ENCODE assay signal across 11 mouse cellular contexts in genomic region chr5:69601027-69601426, GRCm38 (mm10). TPM values are rescaled to one million over a fixed set of nuclear protein-coding genes. Genes with fewer than 3 reads are reported as not detected.
DNase-seq lines count a peak whose midpoint lies in the region; ATAC-seq and TF ChIP-seq lines count a peak whose summit lies in the region.
"Had no signal": no experiment of that assay in that cellular context is flagged by ENCODE, and none has a peak within 500 bp of the region (broad histone marks: within the 10 kb centered on the region; RNA-seq: fewer than 3 reads in every experiment).

No protein-coding gene starts in this region.

- H3K9me3 ChIP-seq in forebrain, embryonic 12.5 days = no peaks in the 10 kb centered on the region
- no peaks in the 10 kb centered on the region for H3K9me3 ChIP-seq in forebrain, embryonic 10.5 days
- H3K9me3 ChIP-seq in midbrain, embryonic 13.5 days = no peaks in the 10 kb centered on the region
- H3K9me3 ChIP-seq in midbrain, embryonic 11.5 days (ENCODE audit: control insufficient read depth, low read length) = no peaks in the 10 kb centered on the region
- H3K9me3 ChIP-seq in stomach, postnatal 0 days (ENCODE audit: control insufficient read depth, low read length) = no peaks in the 10 kb centered on the region
- H3K9me3 ChIP-seq: embryonic facial prominence, embryonic 15.5 days had no signal

- TF ChIP-seq EP300 in stomach, postnatal 0 days (optimal IDR thresholded peaks at IDR 0.05) = no peak

- no peaks in the 10 kb centered on the region for H3K27me3 ChIP-seq in forebrain, embryonic 12.5 days
- no peaks in the 10 kb centered on the region for H3K27me3 ChIP-seq in forebrain, embryonic 10.5 days (ENCODE audit: poor library complexity, severe bottlenecking)
- no peaks in the 10 kb centered on the region for H3K27me3 ChIP-seq in midbrain, embryonic 13.5 days
- no peaks in the 10 kb centered on the region for H3K27me3 ChIP-seq in midbrain, embryonic 11.5 days (ENCODE audit: control insufficient read depth, insufficient read depth, low read length)
- H3K27me3 ChIP-seq in stomach, postnatal 0 days (ENCODE audit: control insufficient read depth, insufficient read depth, low read length) = no peaks in the 10 kb centered on the region
- H3K27me3 ChIP-seq: embryonic facial prominence, embryonic 15.5 days had no signal

- H3K36me3 ChIP-seq in forebrain, embryonic 12.5 days (replicated peaks) = no peaks in the 10 kb centered on the region
- H3K36me3 ChIP-seq in forebrain, embryonic 10.5 days (replicated peaks) = no peaks in the 10 kb centered on the region
- no peaks in the 10 kb centered on the region for H3K36me3 ChIP-seq in midbrain, embryonic 13.5 days
- no peaks in the 10 kb centered on the region for H3K36me3 ChIP-seq in midbrain, embryonic 11.5 days (ENCODE audit: control insufficient read depth, insufficient read depth, low read length)
- no peaks in the 10 kb centered on the region for H3K36me3 ChIP-seq in stomach, postnatal 0 days (ENCODE audit: control insufficient read depth, insufficient read depth, low read length)
- H3K36me3 ChIP-seq: embryonic facial prominence, embryonic 15.5 days had no signal

- no peak overlapping the region for H3K4me2 ChIP-seq in forebrain, embryonic 12.5 days
- no peak overlapping the region for H3K4me2 ChIP-seq in midbrain, embryonic 13.5 days (replicated peaks)
- H3K4me2 ChIP-seq in midbrain, embryonic 11.5 days = no peak overlapping the region
- no peak overlapping the region for H3K4me2 ChIP-seq in stomach, postnatal 0 days (replicated peaks; ENCODE audit: low read depth)
- H3K4me2 ChIP-seq: embryonic facial prominence, embryonic 15.5 days had no signal

- H3K4me1 ChIP-seq in forebrain, embryonic 12.5 days = no peaks in the 10 kb centered on the region
- no peaks in the 10 kb centered on the region for H3K4me1 ChIP-seq in forebrain, embryonic 10.5 days
- H3K4me1 ChIP-seq in midbrain, embryonic 13.5 days (replicated peaks) = no peaks in the 10 kb centered on the region
- no peaks in the 10 kb centered on the region for H3K4me1 ChIP-seq in midbrain, embryonic 11.5 days (ENCODE audit: control insufficient read depth, insufficient read depth, low read length)
- H3K4me1 ChIP-seq in stomach, postnatal 0 days (replicated peaks; ENCODE audit: control insufficient read depth, insufficient read depth) = no peaks in the 10 kb centered on the region
- H3K4me1 ChIP-seq: embryonic facial prominence, embryonic 15.5 days had no signal

- no peak overlapping the region for H3K9ac ChIP-seq in forebrain, embryonic 12.5 days
- no peak overlapping the region for H3K9ac ChIP-seq in midbrain, embryonic 13.5 days (replicated peaks)
- no peak overlapping the region for H3K9ac ChIP-seq in midbrain, embryonic 11.5 days (ENCODE audit: low read length)
- no peak overlapping the region for H3K9ac ChIP-seq in stomach, postnatal 0 days (ENCODE audit: low read length)
- H3K9ac ChIP-seq: embryonic facial prominence, embryonic 15.5 days had no signal

- no peak overlapping the region for H3K27ac ChIP-seq in forebrain, embryonic 12.5 days
- no peak overlapping the region for H3K27ac ChIP-seq in forebrain, embryonic 10.5 days
- no peak overlapping the region for H3K27ac ChIP-seq in midbrain, embryonic 13.5 days
- H3K27ac ChIP-seq in midbrain, embryonic 11.5 days (ENCODE audit: low read depth, low read length) = no peak overlapping the region
- no peak overlapping the region for H3K27ac ChIP-seq in stomach, postnatal 0 days (replicated peaks)
- H3K27ac ChIP-seq: embryonic facial prominence, embryonic 15.5 days had no signal

- ATAC-seq in forebrain, embryonic 12.5 days (ENCODE audit: low FRiP score) = 0 out of 2 replicates have a peak, but pooled peaks have one; percentile 46
- 0 out of 2 replicates have a peak, but pooled peaks have one; percentile 30 for ATAC-seq in midbrain, embryonic 13.5 days
- ATAC-seq in midbrain, embryonic 11.5 days (ENCODE audit: low FRiP score) = no peak
- ATAC-seq in granulocyte monocyte progenitor cell, adult 5-6 weeks (replicated peaks; ENCODE audit: poor library complexity, severe bottlenecking) = peak; percentile 53; the same call in 1 of the 2 replicates
- ATAC-seq in stomach, postnatal 0 days (ENCODE audit: low FRiP score, low TSS enrichment) = no peak

- TF ChIP-seq CTCF in stomach, postnatal 0 days (IDR thresholded peaks at IDR 0.05; ENCODE audit: low read depth) = peak; percentile 72

- no peak overlapping the region for H3K4me3 ChIP-seq in forebrain, embryonic 12.5 days (replicated peaks)
- H3K4me3 ChIP-seq in forebrain, embryonic 10.5 days = no peak overlapping the region
- no peak overlapping the region for H3K4me3 ChIP-seq in midbrain, embryonic 13.5 days (replicated peaks)
- H3K4me3 ChIP-seq in midbrain, embryonic 11.5 days (ENCODE audit: low read depth, low read length) = no peak overlapping the region
- H3K4me3 ChIP-seq in stomach, postnatal 0 days (ENCODE audit: low read depth, low read length) = no peak overlapping the region
- H3K4me3 ChIP-seq: embryonic facial prominence, embryonic 15.5 days had no signal

- no peak for DNase-seq in forebrain, embryonic 10.5 days (ENCODE audit: extremely low spot score, low spot score)
- DNase-seq in midbrain, embryonic 11.5 days (ENCODE audit: low spot score, missing footprints) = no peak
- DNase-seq in stomach, postnatal 0 days (ENCODE audit: low spot score) = no peak
- DNase-seq in heart, adult 18-20 months = no peak
- no peak for DNase-seq in urinary bladder, postnatal 4 days (ENCODE audit: low spot score in 2 of 2)
- DNase-seq: kidney, adult 11 months; right cerebral cortex, postnatal 4 days had no signal

RNA-seq across cellular contexts. Expression of gene Gnpda2, which starts 8.9 kb away (rescaled TPM):
- polyA plus RNA-seq in forebrain, embryonic 12.5 days (2016; fragmentation: Nextera tagmentation; extraction: Ambion mirVana) = 31.0 and 31.3 TPM in 2 replicates
- 21.2 and 22.6 TPM in 2 replicates for polyA plus RNA-seq in forebrain, embryonic 10.5 days (2016; fragmentation: Nextera tagmentation; extraction: Ambion mirVana)
- polyA plus RNA-seq in midbrain, embryonic 13.5 days (2015; fragmentation: Nextera tagmentation; extraction: Ambion mirVana) = 32.9 and 34.3 TPM in 2 replicates
- 27.9 and 29.3 TPM in 2 replicates for polyA plus RNA-seq in midbrain, embryonic 11.5 days (2014; fragmentation: Nextera tagmentation; extraction: Ambion mirVana)
- 16.3 and 18.2 TPM in 2 replicates for total RNA-seq in granulocyte monocyte progenitor cell, adult 5-6 weeks (2014; fragmentation: Nextera tagmentation)
- 16.9 and 24.5 TPM in 2 replicates for total RNA-seq in granulocyte monocyte progenitor cell, adult 5-6 weeks (2017)
- polyA plus RNA-seq in stomach, postnatal 0 days (2015; fragmentation: Nextera tagmentation; extraction: Ambion mirVana) = 50.0 and 50.9 TPM in 2 replicates
- 10 to 100 TPM; 12.2 to 13.0 TPM for total RNA-seq in heart, adult 18-20 months (2021)

RNA-seq across cellular contexts. Expression of gene Guf1, which starts 44.3 kb away (rescaled TPM):
- 53.6 and 58.7 TPM in 2 replicates for polyA plus RNA-seq in forebrain, embryonic 12.5 days (2016; fragmentation: Nextera tagmentation; extraction: Ambion mirVana)
- polyA plus RNA-seq in forebrain, embryonic 10.5 days (2016; fragmentation: Nextera tagmentation; extraction: Ambion mirVana) = 44.2 and 48.7 TPM in 2 replicates
- 52.0 and 53.4 TPM in 2 replicates for polyA plus RNA-seq in midbrain, embryonic 13.5 days (2015; fragmentation: Nextera tagmentation; extraction: Ambion mirVana)
- 47.8 and 47.9 TPM in 2 replicates for polyA plus RNA-seq in midbrain, embryonic 11.5 days (2014; fragmentation: Nextera tagmentation; extraction: Ambion mirVana)
- total RNA-seq in granulocyte monocyte progenitor cell, adult 5-6 weeks (2014; fragmentation: Nextera tagmentation) = 30.8 and 48.4 TPM in 2 replicates
- 46.5 and 47.2 TPM in 2 replicates for total RNA-seq in granulocyte monocyte progenitor cell, adult 5-6 weeks (2017)
- polyA plus RNA-seq in stomach, postnatal 0 days (2015; fragmentation: Nextera tagmentation; extraction: Ambion mirVana) = 17.7 and 20.3 TPM in 2 replicates
- total RNA-seq in heart, adult 18-20 months (2021) = 10 to 100 TPM; 29.3 to 31.5 TPM

RNA-seq across cellular contexts. Expression of gene Yipf7, which starts 58.6 kb away (rescaled TPM):
- not detected in 2 replicates for polyA plus RNA-seq in forebrain, embryonic 12.5 days (2016; fragmentation: Nextera tagmentation; extraction: Ambion mirVana)
- polyA plus RNA-seq in forebrain, embryonic 10.5 days (2016; fragmentation: Nextera tagmentation; extraction: Ambion mirVana) = not detected in 2 replicates
- polyA plus RNA-seq in midbrain, embryonic 13.5 days (2015; fragmentation: Nextera tagmentation; extraction: Ambion mirVana) = not detected in 2 replicates
- polyA plus RNA-seq in midbrain, embryonic 11.5 days (2014; fragmentation: Nextera tagmentation; extraction: Ambion mirVana) = not detected in 2 replicates
- total RNA-seq in granulocyte monocyte progenitor cell, adult 5-6 weeks (2014; fragmentation: Nextera tagmentation) = not detected in 2 replicates
- total RNA-seq in granulocyte monocyte progenitor cell, adult 5-6 weeks (2017) = not detected in 2 replicates
- 0.07 TPM in 1 of 2 replicates, not detected in the other for polyA plus RNA-seq in stomach, postnatal 0 days (2015; fragmentation: Nextera tagmentation; extraction: Ambion mirVana)
- 100 to 1,000 TPM; 155 to 161 TPM for total RNA-seq in heart, adult 18-20 months (2021)
- polyA plus RNA-seq: embryonic facial prominence, embryonic 15.5 days had no signal

Comparison
In these comparisons a context has a peak if more than half of its experiments do, and no peak if none do; other contexts are left out.
1. ATAC-seq: peak in forebrain, embryonic 12.5 days (single experiment), midbrain, embryonic 13.5 days (single experiment) and granulocyte monocyte progenitor cell, adult 5-6 weeks (single experiment); none in midbrain, embryonic 11.5 days (single experiment) and stomach, postnatal 0 days (single experiment).